Mouse (Mus musculus): Measurements from ENCODE around the gene Tmc6.
A peak's percentile ranks its signal among the peaks of the same experiment; 100 is the strongest.
"Not testable (repeated sequence)": the region's sequence is repeated elsewhere in the genome, so short reads cannot be mapped to it uniquely, and the experiment has no call there.

The Tmc6 gene

DNA sequence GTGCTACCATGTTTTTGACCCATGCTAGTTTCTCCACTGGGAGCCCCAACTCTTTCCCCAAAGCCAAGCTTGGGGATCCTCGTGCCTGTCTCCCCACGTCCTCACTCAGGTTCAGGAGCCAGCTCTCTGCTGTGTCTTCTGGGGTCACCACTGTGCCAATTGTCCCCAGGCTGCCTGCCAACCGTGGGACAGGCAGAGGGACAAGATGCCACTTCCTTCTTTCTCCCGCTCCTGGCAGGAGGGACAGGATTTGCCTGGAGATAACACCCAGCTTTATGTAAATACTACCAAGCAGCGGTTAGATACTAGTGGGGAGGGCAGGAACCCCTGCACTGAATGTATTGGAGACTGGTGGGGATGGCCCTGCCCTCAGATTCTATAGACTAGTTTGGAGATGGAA, 31.9 kb upstream of the Tmc6 start:
- no peak for DNase-seq (ENCODE audit: low read depth in 1 of 2, low spot score in 2 of 2)

DNA sequence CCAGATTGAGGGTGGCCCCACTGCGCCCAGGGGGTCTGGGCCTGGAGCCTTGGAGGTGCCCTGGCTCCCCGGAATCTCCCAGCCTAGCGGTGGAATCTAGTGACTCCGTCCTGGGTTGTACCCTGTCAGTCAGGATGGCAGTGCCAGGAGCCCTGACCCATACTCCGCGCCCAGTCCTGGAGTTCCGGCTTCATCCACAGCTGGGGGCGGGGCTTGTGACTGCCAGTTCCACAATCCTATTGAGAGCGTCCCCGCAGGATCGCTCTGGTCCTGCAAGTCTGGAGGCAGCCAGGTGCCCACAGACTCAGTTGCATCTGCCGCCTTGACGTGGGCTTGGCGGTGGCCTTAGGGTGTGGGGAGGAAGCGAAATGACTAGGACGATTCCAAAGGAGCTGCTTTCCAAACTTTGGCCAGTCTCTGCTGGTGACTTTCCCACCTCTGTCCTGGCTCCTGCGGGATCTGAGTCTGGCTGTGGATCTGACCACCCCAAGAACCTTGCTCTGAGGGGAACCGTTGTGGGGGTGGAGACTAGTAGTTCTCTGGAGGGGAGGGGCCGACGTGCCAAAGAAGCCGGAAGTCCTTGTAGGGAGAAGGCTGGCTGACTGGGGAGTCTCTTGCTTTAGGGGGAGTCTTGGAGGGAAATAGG, 28.5 kb upstream of the Tmc6 start:
- DNase-seq (ENCODE audit: low read depth in 1 of 2, low spot score in 2 of 2) = peak; percentile 71 to 75

DNA sequence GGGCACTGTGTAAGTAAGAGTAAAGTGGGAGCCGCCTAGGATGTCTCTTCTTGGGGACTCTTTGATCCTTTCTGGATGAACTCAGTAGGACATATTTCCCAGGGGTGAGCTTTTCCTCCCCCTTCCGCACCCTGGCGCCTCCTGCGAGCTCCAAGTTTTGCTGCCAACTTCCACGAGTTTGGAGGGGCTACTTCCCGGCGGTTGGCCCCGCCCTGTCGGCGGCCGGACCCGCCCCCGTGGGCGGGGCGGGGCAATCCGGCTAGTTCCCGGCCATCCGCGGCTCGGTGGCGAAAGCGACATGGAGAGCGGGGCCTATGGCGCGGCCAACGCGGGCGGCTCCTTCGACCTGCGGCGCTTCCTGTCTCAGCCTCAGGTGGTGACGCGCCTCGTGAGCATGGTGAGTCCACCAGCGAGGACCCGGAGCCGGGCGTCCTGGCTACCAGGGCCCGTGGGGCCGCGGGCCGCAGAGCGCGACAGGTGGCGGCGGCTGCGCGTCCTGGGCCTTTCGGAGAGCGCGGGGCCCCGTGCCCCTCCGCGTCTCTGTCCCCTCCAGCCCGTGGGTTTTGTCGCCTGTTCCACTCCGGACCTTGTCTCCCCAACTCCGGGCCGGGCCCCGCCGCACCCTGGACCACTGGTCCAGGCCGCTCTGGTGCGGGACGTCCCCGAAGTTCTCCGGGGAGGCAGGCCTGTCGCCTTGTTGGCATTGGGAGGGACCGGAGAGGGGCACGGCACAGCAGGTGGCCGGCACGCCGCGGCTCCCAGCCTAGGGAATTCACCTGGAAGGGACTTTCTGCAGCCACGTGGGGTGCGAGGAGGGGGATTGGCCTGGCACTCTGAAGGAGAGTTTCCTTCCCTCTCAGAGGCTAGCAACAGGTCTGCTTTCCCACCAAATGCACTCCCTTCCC, 27.7 kb upstream of the Tmc6 start, which contains the start of the genes Gm20708 and Syngr2:
TSS of gene Gm20708 (plus strand) at position 262 of the 905 bp plus-strand sequence.
TSS of gene Syngr2 (plus strand) at position 262 of the 905 bp plus-strand sequence.
- DNase-seq (ENCODE audit: low read depth in 1 of 2, low spot score in 2 of 2) = peak in 1 of 2 experiments; percentile 45

DNA sequence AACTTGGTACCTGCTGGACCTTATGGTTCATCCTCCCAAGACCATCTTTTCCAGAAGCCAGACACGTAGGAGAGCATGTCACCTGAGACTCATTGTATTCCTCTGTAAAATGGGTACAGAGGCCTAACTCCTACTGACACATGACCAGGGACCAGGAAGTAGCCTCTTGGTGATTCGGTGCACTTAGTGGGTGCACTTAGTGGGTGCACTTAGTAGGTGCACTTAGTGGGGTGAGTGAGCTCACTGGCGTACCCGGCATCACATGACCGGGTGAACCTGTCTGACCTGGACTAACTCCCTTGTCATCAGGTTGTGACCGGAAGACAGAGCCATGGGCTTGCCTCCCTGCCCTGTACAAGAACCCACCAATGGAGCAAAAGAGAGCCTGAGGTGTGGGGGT, 24.8 kb upstream of the Tmc6 start:
- no peak for DNase-seq (ENCODE audit: low read depth in 1 of 2, low spot score in 2 of 2)

DNA sequence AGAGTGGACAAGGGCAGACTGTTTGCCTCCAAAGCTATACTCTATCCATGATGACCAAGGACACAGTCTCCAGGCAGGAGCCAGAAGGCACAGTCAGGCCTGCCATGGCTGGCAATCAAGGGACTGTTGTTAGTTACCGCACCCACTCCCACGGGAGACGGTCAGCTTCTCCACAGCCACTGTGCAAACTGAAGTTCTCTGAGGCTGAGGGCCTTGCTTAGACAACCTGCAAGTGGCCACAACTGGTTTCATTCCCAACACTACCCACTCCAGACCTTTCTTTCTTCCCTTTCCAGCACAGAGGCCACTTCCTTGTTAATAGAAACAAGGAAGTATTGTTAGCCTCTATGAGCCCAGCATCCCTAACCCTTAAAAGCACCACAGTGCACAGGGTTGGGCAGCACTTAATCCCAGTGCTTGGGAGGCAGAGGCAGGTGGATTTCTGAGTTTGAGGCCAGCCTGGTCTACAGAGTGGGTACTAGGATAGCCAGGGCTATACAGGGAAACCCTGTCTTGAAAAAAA, 21.2 kb upstream of the Tmc6 start:
- no peak for DNase-seq (ENCODE audit: low read depth in 1 of 2, low spot score in 2 of 2)

DNA sequence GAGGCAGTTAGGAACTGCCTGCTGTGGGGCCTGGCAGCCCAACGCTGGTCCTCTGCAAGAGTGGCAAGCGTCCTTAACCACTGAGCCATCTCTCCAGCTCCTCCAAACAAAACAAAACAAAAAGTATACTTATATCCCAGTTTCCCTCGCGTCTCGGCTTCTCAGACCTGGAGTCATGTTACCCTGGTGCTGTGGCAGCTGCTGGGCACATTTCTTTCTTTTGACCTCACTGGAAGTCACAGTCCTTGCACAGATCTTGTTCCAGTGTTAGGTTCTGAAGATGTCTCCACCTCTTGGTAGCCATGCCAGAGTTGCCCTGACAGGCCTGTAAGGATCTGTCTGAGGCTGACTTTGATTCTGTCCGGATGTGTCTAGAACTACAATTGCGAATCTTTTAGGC, 19.7 kb upstream of the Tmc6 start:
- DNase-seq (ENCODE audit: low read depth in 1 of 2, low spot score in 2 of 2) = no peak

DNA sequence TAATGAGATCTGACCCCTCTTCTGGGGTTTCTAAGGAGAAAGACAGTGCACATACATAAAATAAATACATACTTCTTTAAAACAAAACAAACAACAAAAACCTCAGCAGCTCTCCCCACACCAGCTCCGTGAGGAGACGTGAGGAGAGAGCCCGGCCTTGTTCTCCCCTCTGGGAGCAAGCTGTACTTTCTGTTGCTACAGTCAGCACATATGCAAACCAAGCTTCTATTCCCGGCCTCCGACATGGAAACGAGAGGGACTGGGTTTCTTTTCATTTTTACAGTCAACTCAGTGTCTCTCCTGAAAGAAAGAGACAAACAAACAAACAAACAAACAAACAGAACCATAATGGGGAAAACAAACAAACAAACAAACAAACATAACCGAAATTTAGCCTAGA, 18.0 kb upstream of the Tmc6 start:
- DNase-seq (ENCODE audit: low read depth in 1 of 2, low spot score in 2 of 2) = no peak

DNA sequence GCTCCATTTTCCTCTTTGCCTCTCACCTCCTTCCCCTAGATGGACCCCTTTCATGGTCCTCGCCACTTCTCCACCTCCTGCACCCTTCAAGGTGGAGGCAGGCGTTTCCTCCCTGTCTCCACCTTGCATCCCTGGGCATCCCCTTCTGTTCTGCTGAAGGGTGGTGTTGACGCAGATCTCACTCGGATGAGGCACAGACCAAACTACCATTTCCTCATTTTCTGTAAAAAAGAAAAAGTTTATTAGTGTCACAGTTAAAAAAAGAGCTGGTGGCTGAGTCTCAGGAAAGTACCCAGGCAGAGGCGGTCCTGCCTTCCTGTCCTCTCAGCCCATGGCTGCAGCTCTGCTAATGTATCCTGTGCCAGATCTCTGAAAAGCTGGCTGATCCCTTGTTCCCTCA, 17.2 kb upstream of the Tmc6 start:
- DNase-seq (ENCODE audit: low read depth in 1 of 2, low spot score in 2 of 2) = no peak

DNA sequence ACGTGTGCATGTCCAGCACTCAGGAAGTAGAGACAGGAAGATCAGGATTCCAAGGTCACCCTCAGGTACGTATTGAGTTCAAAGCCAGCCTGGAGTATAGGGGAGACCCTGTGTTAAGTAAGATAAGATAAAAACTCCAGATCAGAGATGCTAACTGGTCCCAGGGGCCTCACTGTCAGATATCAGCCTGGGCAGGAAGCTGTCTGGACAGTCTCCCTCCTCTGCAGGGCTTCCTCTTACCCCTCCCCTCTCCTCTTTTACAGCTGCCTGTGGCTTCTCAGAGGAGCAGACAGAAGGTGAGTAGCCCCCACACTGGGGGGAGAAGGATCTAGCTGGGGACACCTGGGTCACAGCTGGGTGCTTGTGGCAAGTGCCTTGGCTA, 16.2 kb upstream of the Tmc6 start:
- no peak for DNase-seq (ENCODE audit: low read depth in 1 of 2, low spot score in 2 of 2)

DNA sequence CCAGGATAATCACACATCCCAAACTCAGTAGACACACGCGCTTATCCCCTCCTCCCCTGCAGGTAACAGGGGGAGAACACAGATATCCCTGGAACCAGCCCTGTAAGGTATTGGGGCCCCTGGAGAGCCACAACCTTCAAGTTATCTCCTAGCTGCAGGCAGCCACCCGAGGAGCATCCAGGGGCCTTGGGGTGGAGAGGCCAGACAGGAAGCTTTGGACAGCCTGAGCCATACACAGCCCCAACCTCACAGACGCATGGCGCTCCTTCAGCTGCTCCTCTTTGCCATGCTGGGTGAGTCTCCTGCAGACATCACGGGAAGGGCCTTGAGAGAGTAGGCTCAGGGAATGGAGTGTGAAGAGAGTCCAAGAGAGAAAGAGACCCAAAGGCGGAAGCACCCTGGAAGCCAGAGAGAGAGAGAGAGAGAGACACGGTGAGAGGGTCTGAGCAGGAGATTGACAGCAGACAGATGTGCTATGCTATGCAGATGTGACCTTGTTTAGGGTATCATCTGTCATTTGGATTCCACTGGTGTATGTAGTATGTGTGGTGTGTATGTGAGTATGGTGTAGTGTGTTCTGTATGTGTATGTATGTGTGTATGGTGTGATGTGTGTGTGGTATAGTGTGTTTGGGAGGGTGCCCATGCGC, 15.6 kb upstream of the Tmc6 start, which contains the start of gene 6030468B19Rik:
TSS of gene 6030468B19Rik (plus strand) at position 150 of the 649 bp plus-strand sequence.
- DNase-seq (ENCODE audit: low read depth in 1 of 2, low spot score in 2 of 2) = no peak

DNA sequence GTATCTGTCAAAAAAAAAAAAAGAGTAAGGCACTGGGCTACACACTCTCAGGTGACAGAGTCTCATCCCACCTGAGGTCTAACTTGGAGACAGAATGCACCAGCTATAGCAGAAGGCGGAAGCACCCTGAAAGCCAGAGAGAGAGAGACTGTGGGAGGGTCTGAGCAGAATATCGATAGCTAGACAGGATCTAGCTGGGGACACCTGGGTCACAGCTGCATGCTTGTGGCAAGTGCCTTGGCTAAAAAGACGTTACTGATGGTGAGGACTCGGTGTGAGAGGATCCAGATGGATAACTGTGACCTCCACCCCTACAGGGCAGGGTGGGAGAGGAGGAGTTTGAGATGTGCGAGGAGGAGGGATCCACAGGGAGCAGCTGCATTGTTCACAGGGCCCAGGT, 15.0 kb upstream of the Tmc6 start:
- DNase-seq (ENCODE audit: low read depth in 1 of 2, low spot score in 2 of 2) = no peak

DNA sequence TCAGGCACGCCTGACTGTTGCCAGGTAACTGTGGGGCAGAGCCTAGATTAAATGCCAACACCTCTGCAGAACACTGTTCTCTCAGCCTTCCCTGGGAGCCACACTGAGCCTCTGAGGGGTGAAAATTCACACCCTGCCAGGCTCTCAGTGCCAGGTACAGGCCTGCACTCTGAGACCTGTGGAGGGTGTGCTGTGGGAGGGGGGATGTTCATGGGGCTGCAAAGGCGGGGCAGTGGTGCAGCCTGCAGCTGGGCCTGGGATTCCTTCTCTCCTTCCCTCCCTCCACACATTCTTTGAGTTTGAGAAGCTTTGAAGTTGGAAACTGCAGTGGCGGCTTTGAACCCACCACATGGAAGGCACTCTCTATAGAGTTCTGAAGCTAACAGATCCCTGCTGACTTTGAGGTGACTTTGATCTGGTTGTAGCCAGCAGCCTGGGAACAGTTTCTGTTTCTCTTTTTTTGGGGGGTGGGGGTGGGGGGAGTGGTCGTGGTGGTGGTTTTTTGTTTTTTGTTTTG, 12.1 kb upstream of the Tmc6 start:
- no peak for DNase-seq (ENCODE audit: low read depth in 1 of 2, low spot score in 2 of 2)

DNA sequence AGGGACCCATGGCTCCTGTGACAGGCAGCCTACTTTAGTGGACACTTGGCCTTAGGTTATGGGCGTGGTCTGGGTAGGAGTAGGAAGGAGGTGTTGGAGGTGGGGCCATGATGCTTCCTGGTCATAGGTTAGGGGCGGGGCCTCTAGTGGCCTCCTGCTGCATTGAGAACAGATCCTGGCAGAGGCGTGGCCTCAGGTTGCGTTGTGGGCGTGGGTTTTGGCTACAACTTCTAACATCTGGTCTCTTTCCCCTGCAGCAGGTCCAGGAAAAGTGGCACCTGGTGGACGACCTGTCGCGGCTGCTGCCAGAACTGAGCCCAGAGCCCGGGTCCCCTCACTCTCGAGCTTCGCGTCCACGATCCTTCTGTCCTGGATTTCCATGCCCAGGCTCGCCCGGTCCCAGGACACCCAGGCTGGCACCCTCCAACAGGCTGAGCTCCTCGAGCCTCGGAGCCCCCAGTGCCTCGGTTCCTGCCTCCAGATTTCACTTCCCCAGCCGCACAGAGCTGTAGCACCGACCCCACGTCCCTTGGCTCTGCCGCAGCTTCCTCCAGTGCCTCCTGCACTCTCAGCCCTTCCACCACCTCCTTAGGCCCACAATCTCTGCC, 10.4 kb upstream of the Tmc6 start:
- DNase-seq (ENCODE audit: low read depth in 1 of 2, low spot score in 2 of 2) = peak in 1 of 2 experiments; percentile 65

DNA sequence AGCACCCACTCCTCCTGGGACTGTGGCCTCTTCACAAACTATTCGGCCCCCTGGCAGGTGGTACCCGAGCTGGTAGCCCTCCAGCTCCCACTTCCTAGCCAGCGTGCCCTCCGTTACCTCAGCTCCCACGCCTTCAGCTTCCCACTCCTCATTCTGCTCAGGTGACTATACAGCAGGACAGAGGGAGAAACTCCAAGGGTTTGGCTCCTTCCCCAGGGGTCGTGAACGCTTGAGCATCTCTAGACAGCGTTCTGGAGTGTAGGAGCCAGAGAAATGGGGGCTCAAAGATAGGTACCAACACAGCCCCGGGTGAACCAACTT, 9.4 kb upstream of the Tmc6 start:
- no peak for DNase-seq (ENCODE audit: low read depth in 1 of 2, low spot score in 2 of 2)

DNA sequence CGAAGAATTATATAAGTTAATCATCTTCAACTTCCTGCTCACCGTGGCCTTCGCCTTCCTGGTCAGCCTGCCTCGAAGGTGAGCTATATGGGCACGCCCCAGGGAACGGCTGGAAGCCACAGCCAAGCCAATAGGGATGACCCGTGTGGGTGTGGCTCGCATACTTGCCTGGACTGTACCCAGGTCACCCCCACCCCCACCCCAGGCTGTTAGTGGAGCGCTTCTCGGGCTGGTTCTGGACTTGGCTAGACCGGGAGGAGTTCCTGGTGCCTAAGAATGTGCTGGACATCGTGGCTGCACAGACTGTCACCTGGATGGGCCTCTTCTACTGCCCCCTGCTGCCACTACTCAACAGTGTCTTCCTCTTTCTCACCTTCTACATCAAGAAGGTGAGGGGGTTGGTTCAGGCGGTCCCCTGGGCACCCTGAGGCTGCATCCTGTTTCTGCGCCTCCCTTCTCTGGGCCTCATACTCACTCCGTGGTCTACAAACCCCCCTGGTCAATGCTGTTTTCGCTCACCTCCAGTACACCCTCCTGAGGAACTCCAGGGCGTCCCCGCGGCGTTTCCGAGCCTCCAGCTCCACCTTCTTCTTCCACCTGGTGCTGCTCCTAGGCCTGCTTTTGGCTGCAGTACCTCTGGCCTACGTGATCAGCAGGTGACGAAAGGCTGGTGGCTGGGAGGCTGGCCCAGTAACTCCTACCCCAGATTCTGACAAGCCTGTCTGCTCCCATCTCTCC, 8.9 kb upstream of the Tmc6 start:
- no peak for DNase-seq (ENCODE audit: low read depth in 1 of 2, low spot score in 2 of 2)

DNA sequence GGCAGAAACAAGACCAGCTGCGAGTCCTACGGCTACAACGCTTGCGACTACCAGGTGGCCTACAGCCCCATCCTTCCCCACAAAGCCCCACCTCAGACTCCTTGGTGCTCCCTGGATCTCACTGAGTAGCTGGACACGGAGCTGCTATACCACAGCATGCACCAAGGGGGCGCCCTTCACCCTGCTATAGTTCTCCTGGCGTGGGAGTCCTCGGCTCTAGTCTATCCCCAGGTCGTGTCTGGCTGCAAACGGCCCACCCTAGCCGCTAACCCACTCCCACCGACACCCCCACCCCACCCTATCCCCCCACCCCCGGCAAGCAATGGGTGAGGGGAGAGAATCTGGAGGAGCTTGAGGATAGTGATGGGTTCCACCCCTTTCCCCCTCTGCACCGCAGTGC, 8.3 kb upstream of the Tmc6 start:
- DNase-seq (ENCODE audit: low read depth in 1 of 2, low spot score in 2 of 2) = peak in 1 of 2 experiments; percentile 60

DNA sequence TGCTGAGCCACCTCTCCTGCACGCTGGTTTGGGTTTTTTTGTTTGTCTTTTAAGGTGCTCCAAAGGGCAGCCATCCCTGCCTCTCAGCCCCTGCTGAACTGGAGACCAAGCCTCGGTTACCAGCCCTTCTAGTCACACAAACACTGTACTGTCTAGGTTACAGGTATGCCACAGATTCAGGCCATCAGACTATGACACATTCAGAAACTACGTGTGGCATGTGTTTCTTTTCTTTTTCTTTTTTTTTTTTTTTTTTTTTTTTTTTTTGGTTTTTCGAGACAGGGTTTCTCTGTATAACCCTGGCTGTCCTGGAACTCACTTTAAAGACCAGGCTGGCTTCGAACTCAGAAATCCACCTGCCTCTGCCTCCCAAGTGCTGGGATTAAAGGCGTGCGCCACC, 6.5 kb upstream of the Tmc6 start:
- not testable (repeated sequence) for DNase-seq (ENCODE audit: low read depth in 1 of 2, low spot score in 2 of 2)

DNA sequence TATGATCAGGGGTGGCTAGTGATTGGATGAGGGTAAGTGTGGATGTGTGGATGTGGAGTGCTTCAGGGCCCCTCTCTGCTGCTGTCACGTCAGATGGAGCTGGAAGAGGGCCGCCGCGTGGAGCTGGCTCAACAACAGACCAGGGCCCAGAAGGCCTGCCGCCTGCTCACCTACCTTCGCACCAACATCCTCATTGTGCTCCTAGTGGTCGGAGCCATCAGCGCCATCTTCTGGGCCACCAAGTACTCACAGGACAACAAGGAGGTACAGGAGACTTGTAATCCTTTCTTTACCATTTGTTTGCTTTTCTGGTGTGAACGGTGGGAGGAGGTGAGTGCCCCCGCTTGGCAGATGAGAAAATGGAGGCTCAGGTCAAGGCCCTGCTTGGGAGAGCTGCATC, 4.3 kb upstream of the Tmc6 start:
- no peak for DNase-seq (ENCODE audit: low read depth in 1 of 2, low spot score in 2 of 2)

DNA sequence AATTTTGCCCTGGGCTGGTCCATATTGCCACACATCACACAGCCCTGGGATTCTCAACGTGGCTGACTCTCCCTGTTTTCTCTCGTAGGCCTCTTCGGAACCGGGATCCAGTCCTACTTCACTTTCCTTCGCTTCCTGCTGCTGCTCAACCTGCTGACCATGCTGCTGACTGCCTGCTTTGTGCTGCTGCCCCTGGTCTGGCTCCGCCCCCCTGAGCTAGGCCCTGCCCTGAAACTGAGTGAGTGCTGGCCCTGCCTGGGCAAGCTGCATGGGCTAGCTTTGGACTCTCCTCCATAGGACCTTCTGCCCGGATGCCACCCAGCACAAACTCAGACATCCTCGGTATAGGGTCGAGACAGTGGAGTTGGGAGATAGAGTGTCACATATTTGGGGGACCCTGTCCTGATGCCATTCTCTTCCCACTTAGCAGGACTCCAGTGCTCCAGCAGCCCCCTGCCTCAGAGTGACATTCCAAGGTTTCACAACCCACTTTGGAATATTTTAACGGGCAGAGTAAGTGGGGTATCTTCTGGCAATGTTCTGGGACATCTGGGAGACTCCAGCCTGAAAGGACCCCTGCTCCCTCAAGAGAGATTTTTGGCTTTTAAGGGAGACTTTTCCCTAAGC, 1.8 kb upstream of the Tmc6 start:
- DNase-seq (ENCODE audit: low read depth in 1 of 2, low spot score in 2 of 2) = no peak

DNA sequence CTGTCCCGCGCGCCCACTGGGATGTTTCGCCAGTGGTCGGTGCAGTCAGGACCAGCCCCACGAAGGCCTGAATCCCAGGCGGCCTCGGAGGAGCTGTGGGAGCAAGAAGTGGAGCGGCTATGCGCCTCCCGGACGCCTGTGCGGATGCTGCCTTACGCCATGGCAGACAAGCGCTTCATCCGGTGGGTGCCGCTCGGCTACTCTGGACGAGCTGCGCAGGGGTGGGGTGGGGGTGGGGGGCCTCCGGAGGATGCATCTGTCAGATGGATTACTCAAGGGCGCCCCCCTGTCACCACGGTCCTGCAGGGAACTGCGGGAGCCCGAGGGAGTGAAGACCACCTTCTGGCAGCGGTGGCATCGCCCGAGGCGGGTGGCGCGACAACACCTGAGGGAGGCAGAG, 1.1 kb upstream of the Tmc6 start:
- no peak for DNase-seq (ENCODE audit: low read depth in 1 of 2, low spot score in 2 of 2)

Measured in monocyte, adult 2 months (primary cell).